Mouse (Mus musculus): Measurements from ENCODE around the gene Capn13.

GRCm38 (mm10) chr17:73343632-73344390, 56.9 kb downstream of the Capn13 start:
- peak; percentile 12; the same call in 1 of the 2 replicates for TF ChIP-seq CTCF (IDR thresholded peaks at IDR 0.05; ENCODE audit: low read depth)
- TF ChIP-seq EP300 (IDR thresholded peaks at IDR 0.05; ENCODE audit: low read depth): no peak

All from liver, embryonic 14.5 days (tissue).